8 mouse cellular contexts compared by ENCODE assay signal in genomic region chr7:123377443-123378400, GRCm38 (mm10). TPM values are rescaled to one million over a fixed set of nuclear protein-coding genes. Genes with fewer than 3 reads are reported as not detected.
DNase-seq lines count a peak whose midpoint lies in the region; ATAC-seq lines count a peak whose summit lies in the region.

No protein-coding gene starts in this region.

- intact Hi-C loops in left cerebral cortex, postnatal 14 days (cut with DNase I) = no loop called here

- H3K27me3 ChIP-seq in intestine, embryonic 14.5 days (replicated peaks; ENCODE audit: control insufficient read depth, insufficient read depth, low read length) = no peaks in the 10 kb centered on the region

- peak overlapping the region; percentile 91 for H3K4me3 ChIP-seq in intestine, embryonic 14.5 days (ENCODE audit: low read depth, low read length)

- peak; percentile 78 to 79 for DNase-seq in adrenal gland, adult 18-20 months (ENCODE audit: low spot score in 2 of 2)
- DNase-seq in embryo, embryonic 11 days = peak; percentile 97
- DNase-seq in gastrocnemius, postnatal 25 days = peak; percentile 97
- peak; percentile 91 for DNase-seq in intestine, embryonic 14.5 days (ENCODE audit: low spot score)
- DNase-seq in left cerebral cortex, postnatal 14 days (ENCODE audit: low spot score in 2 of 2) = peak; percentile 96 to 98
- DNase-seq in mesoderm, embryonic 11.5 days (ENCODE audit: low read depth, low spot score) = peak; percentile 97
- DNase-seq in right cerebral cortex, postnatal 36 days (ENCODE audit: low spot score in 2 of 2) = peak; percentile 95 to 98
- peak; percentile 96 for DNase-seq in yolk sac, embryonic 10.5 days (ENCODE audit: low spot score)

- no peaks in the 10 kb centered on the region for H3K9me3 ChIP-seq in intestine, embryonic 14.5 days (ENCODE audit: control insufficient read depth, low read length)

- H3K4me1 ChIP-seq in intestine, embryonic 14.5 days (replicated peaks; ENCODE audit: control insufficient read depth, insufficient read depth, low read length) = peaks cover 10% of the 10 kb centered on the region

- H3K9ac ChIP-seq in intestine, embryonic 14.5 days (ENCODE audit: low read length) = peak overlapping the region; percentile 70

- no peaks in the 10 kb centered on the region for H3K36me3 ChIP-seq in intestine, embryonic 14.5 days (ENCODE audit: control insufficient read depth, insufficient read depth, low read length)

- H3K4me2 ChIP-seq in intestine, embryonic 14.5 days (ENCODE audit: low read length) = peak overlapping the region; percentile 68

- ATAC-seq in intestine, embryonic 14.5 days (replicated peaks; ENCODE audit: low FRiP score, low TSS enrichment, low read depth) = peak; percentile 98

- peak overlapping the region; percentile 43; the same call in 1 of the 2 replicates for H3K27ac ChIP-seq in intestine, embryonic 14.5 days (ENCODE audit: low read depth)

- 4% methylated on average over 41 of the region's 41 CpGs for WGBS in intestine, embryonic 14.5 days

RNA-seq across cellular contexts. Expression of gene Arhgap17, which starts 8.0 kb away (rescaled TPM):
- total RNA-seq in adrenal gland, adult 18-20 months (2021) = 10 to 100 TPM; 35.6 to 51.9 TPM
- 10 to 100 TPM; 13.1 to 13.8 TPM for total RNA-seq in gastrocnemius, postnatal 25 days (2021)
- 27.2 and 28.9 TPM in 2 replicates for polyA plus RNA-seq in intestine, embryonic 14.5 days (2014; fragmentation: Nextera tagmentation; extraction: Ambion mirVana)
- total RNA-seq in left cerebral cortex, postnatal 14 days (2021) = 10 to 100 TPM; 16.9 to 20.9 TPM

RNA-seq across cellular contexts. Expression of gene Lcmt1, which starts 8.1 kb away (rescaled TPM):
- total RNA-seq in adrenal gland, adult 18-20 months (2021) = 10 to 100 TPM; 25.9 to 26.6 TPM
- total RNA-seq in gastrocnemius, postnatal 25 days (2021) = 10 to 100 TPM; 22.9 to 23.9 TPM
- polyA plus RNA-seq in intestine, embryonic 14.5 days (2014; fragmentation: Nextera tagmentation; extraction: Ambion mirVana) = 46.3 and 48.8 TPM in 2 replicates
- 10 to 100 TPM; 83.3 to 91.9 TPM for total RNA-seq in left cerebral cortex, postnatal 14 days (2021)

Comparison
In these comparisons a context has a peak if more than half of its experiments do, and no peak if none do; other contexts are left out.
1. Peak in every context shown above with its lines: DNase-seq, ATAC-seq, H3K4me3 ChIP-seq and H3K27ac ChIP-seq.